In genomic region chr4:152272449-152273049, GRCm38 (mm10) we compare ENCODE assay signal across 9 mouse cellular contexts. TPM values are rescaled to one million over a fixed set of nuclear protein-coding genes. Genes with fewer than 3 reads are reported as not detected.
A peak's percentile ranks its signal among the peaks of the same experiment; 100 is the strongest.
DNase-seq lines count a peak whose midpoint lies in the region; ATAC-seq and TF ChIP-seq lines count a peak whose summit lies in the region.
"Had no signal": no experiment of that assay in that cellular context is flagged by ENCODE, and none has a peak within 500 bp of the region (broad histone marks: within the 10 kb centered on the region; RNA-seq: fewer than 3 reads in every experiment).

No protein-coding gene starts in this region.

- H3K4me1 ChIP-seq in liver, adult 2 months (ENCODE audit: control insufficient read depth, insufficient read depth, low read length), result no peaks in the 10 kb centered on the region
- peaks cover 11% of the 10 kb centered on the region for H3K4me1 ChIP-seq in hindbrain, embryonic 14.5 days (replicated peaks; ENCODE audit: control insufficient read depth, insufficient read depth, low read length)
- no peaks in the 10 kb centered on the region for H3K4me1 ChIP-seq in liver, embryonic 14.5 days (replicated peaks; ENCODE audit: control insufficient read depth in 2 of 2, insufficient read depth in 2 of 2, low read length in 1 of 2)
- peaks cover 57% of the 10 kb centered on the region for H3K4me1 ChIP-seq in neural tube, embryonic 15.5 days

- H3K9ac ChIP-seq in liver, adult 2 months (ENCODE audit: low read depth, low read length), result no peak overlapping the region
- no peak overlapping the region for H3K9ac ChIP-seq in hindbrain, embryonic 14.5 days
- no peak overlapping the region for H3K9ac ChIP-seq in liver, embryonic 14.5 days (replicated peaks)
- H3K9ac ChIP-seq in neural tube, embryonic 15.5 days (replicated peaks), result no peak overlapping the region

- no peaks in the 10 kb centered on the region for H3K36me3 ChIP-seq in liver, adult 2 months (ENCODE audit: control insufficient read depth, insufficient read depth, low read length)
- peaks cover 15% of the 10 kb centered on the region for H3K36me3 ChIP-seq in hindbrain, embryonic 14.5 days (replicated peaks; ENCODE audit: control insufficient read depth, insufficient read depth)
- H3K36me3 ChIP-seq in liver, embryonic 14.5 days (replicated peaks; ENCODE audit: control insufficient read depth, insufficient read depth, low read depth), result no peaks in the 10 kb centered on the region
- H3K36me3 ChIP-seq in neural tube, embryonic 15.5 days, result peaks cover 6% of the 10 kb centered on the region; the same call in 1 of the 2 replicates

- TF ChIP-seq EP300 in liver, embryonic 14.5 days (IDR thresholded peaks at IDR 0.05; ENCODE audit: low read depth), result no peak

- H3K9me3 ChIP-seq in hindbrain, embryonic 14.5 days (ENCODE audit: control insufficient read depth, low read length), result no peaks in the 10 kb centered on the region
- H3K9me3 ChIP-seq in liver, embryonic 14.5 days (ENCODE audit: control insufficient read depth, low read length), result no peaks in the 10 kb centered on the region
- H3K9me3 ChIP-seq in neural tube, embryonic 15.5 days (replicated peaks), result no peaks in the 10 kb centered on the region

- TF ChIP-seq CTCF in liver, adult 2 months (IDR thresholded peaks at IDR 0.05; ENCODE audit: low read depth, low read length), result no peak
- peak; percentile 14; the same call in 1 of the 2 replicates for TF ChIP-seq CTCF in liver, embryonic 14.5 days (IDR thresholded peaks at IDR 0.05; ENCODE audit: low read depth)

- peak; percentile 15 for DNase-seq in liver, adult 2 months (ENCODE audit: extremely low read depth, low read depth, low spot score)
- DNase-seq in liver, result no peak
- peak; percentile 83 for DNase-seq in gastrocnemius, adult 18-20 months (ENCODE audit: low spot score)
- no peak for DNase-seq in hindbrain, embryonic 14.5 days (ENCODE audit: low spot score)
- DNase-seq in liver, embryonic 14.5 days (ENCODE audit: low read depth in 3 of 3, low spot score in 3 of 3), result no peak
- DNase-seq in left cerebral cortex, adult 8-10 months (ENCODE audit: low spot score in 2 of 2), result no peak
- DNase-seq in right cerebral cortex, postnatal 36 days (ENCODE audit: low spot score in 2 of 2), result no peak

- no peak overlapping the region for H3K27ac ChIP-seq in liver, adult 2 months (replicated peaks; ENCODE audit: insufficient read depth, low read depth, low read length)
- H3K27ac ChIP-seq in hindbrain, embryonic 14.5 days, result 0 out of 2 replicates have a peak overlapping the region, but pooled peaks have one; percentile 78
- no peak overlapping the region for H3K27ac ChIP-seq in liver, embryonic 14.5 days
- H3K27ac ChIP-seq in neural tube, embryonic 15.5 days (replicated peaks), result peak overlapping the region; percentile 82
- H3K27ac ChIP-seq: macrophage had no signal

- ATAC-seq in hindbrain, embryonic 14.5 days (ENCODE audit: low FRiP score), result no peak
- no peak for ATAC-seq in liver, embryonic 14.5 days (ENCODE audit: insufficient read depth)
- ATAC-seq in neural tube, embryonic 15.5 days (ENCODE audit: low FRiP score), result no peak

- H3K4me2 ChIP-seq in hindbrain, embryonic 14.5 days (replicated peaks), result no peak overlapping the region
- no peak overlapping the region for H3K4me2 ChIP-seq in liver, embryonic 14.5 days (ENCODE audit: low read depth)
- H3K4me2 ChIP-seq in neural tube, embryonic 15.5 days, result no peak overlapping the region

- no peak for TF ChIP-seq POLR2A in liver, adult 2 months (IDR thresholded peaks at IDR 0.05; ENCODE audit: extremely low read depth, insufficient read depth, low read length)

- no peak overlapping the region for H3K4me3 ChIP-seq in liver, adult 2 months (ENCODE audit: insufficient read depth, low read depth, low read length)
- H3K4me3 ChIP-seq in hindbrain, embryonic 14.5 days (replicated peaks; ENCODE audit: low read length), result no peak overlapping the region
- no peak overlapping the region for H3K4me3 ChIP-seq in liver, embryonic 14.5 days (ENCODE audit: insufficient read depth in 1 of 2, low read depth in 2 of 2, low read length in 2 of 2)
- no peak overlapping the region for H3K4me3 ChIP-seq in neural tube, embryonic 15.5 days (replicated peaks)

- 68% methylated on average over 9 of the region's 9 CpGs for WGBS in liver, adult 2 months
- 40% methylated on average over 9 of the region's 9 CpGs for WGBS in hindbrain, embryonic 14.5 days
- WGBS in liver, embryonic 14.5 days (ENCODE audit: insufficient replicate concordance), result 29% methylated on average over 9 of the region's 9 CpGs
- 38% methylated on average over 9 of the region's 9 CpGs for WGBS in neural tube, embryonic 15.5 days

- H3K27me3 ChIP-seq in liver, adult 2 months (ENCODE audit: control insufficient read depth, insufficient read depth, low read length), result no peaks in the 10 kb centered on the region
- H3K27me3 ChIP-seq in hindbrain, embryonic 14.5 days (ENCODE audit: control insufficient read depth, insufficient read depth, low read length), result peaks cover 39% of the 10 kb centered on the region
- H3K27me3 ChIP-seq in liver, embryonic 14.5 days (ENCODE audit: control insufficient read depth, insufficient read depth, low read length), result peaks cover 33% of the 10 kb centered on the region
- H3K27me3 ChIP-seq in neural tube, embryonic 15.5 days (replicated peaks), result peaks cover 24% of the 10 kb centered on the region

- H3K79me2 ChIP-seq in liver, adult 2 months (ENCODE audit: control insufficient read depth, insufficient read depth, low read length), result no peaks in the 10 kb centered on the region

RNA-seq across cellular contexts. Expression of gene Gpr153, which starts 1.5 kb away (rescaled TPM):
- 0.46 and 0.54 TPM in 2 replicates for total RNA-seq in liver, adult 2 months (2014; rRNA removed)
- polyA plus RNA-seq in liver, adult 2 months (2012; rRNA removed), result 0.98 and 1.1 TPM in 2 replicates
- 1 to 10 TPM; 3.4 to 4.5 TPM for total RNA-seq in gastrocnemius, adult 18-20 months (2021)
- 23.1 and 27.8 TPM in 2 replicates for polyA plus RNA-seq in hindbrain, embryonic 14.5 days (2014; fragmentation: Nextera tagmentation; extraction: Ambion mirVana)
- polyA plus RNA-seq in liver, embryonic 14.5 days (2012; rRNA removed), result 1.1 and 1.2 TPM in 2 replicates
- 0.58 and 0.59 TPM in 2 replicates for polyA plus RNA-seq in liver, embryonic 14.5 days (2014; fragmentation: Nextera tagmentation; extraction: Ambion mirVana)
- polyA plus RNA-seq in neural tube, embryonic 15.5 days (2015; fragmentation: Nextera tagmentation; extraction: Ambion mirVana), result 17.7 and 20.8 TPM in 2 replicates
- total RNA-seq in left cerebral cortex, adult 8-10 months (2022), result 10 to 100 TPM; 27.5 to 40.2 (median 31.6) TPM
- polyA plus RNA-seq: macrophage had no signal

RNA-seq across cellular contexts. Expression of gene Hes3, which starts 18.9 kb away (rescaled TPM):
- total RNA-seq in liver, adult 2 months (2014; rRNA removed), result not detected in 2 replicates
- polyA plus RNA-seq in liver, adult 2 months (2012; rRNA removed), result not detected in 2 replicates
- total RNA-seq in gastrocnemius, adult 18-20 months (2021), result not detected
- 0.24 and 1.2 TPM in 2 replicates for polyA plus RNA-seq in hindbrain, embryonic 14.5 days (2014; fragmentation: Nextera tagmentation; extraction: Ambion mirVana)
- not detected in 2 replicates for polyA plus RNA-seq in liver, embryonic 14.5 days (2012; rRNA removed)
- not detected in 2 replicates for polyA plus RNA-seq in liver, embryonic 14.5 days (2014; fragmentation: Nextera tagmentation; extraction: Ambion mirVana)
- 0.19 and 0.29 TPM in 2 replicates for polyA plus RNA-seq in neural tube, embryonic 15.5 days (2015; fragmentation: Nextera tagmentation; extraction: Ambion mirVana)
- under 1 TPM; 0.21 to 0.44 (median 0.30) TPM for total RNA-seq in left cerebral cortex, adult 8-10 months (2022)
- polyA plus RNA-seq: macrophage had no signal

RNA-seq across cellular contexts. Expression of gene Icmt, which starts 24.5 kb away (rescaled TPM):
- total RNA-seq in liver, adult 2 months (2014; rRNA removed), result 13.2 and 14.9 TPM in 2 replicates
- polyA plus RNA-seq in liver, adult 2 months (2012; rRNA removed), result 16.5 and 17.6 TPM in 2 replicates
- total RNA-seq in gastrocnemius, adult 18-20 months (2021), result 10 to 100 TPM; 19.8 to 19.9 TPM
- polyA plus RNA-seq in hindbrain, embryonic 14.5 days (2014; fragmentation: Nextera tagmentation; extraction: Ambion mirVana), result 20.6 and 22.8 TPM in 2 replicates
- 6.0 and 6.5 TPM in 2 replicates for polyA plus RNA-seq in liver, embryonic 14.5 days (2012; rRNA removed)
- polyA plus RNA-seq in liver, embryonic 14.5 days (2014; fragmentation: Nextera tagmentation; extraction: Ambion mirVana), result 7.0 and 10.1 TPM in 2 replicates
- polyA plus RNA-seq in neural tube, embryonic 15.5 days (2015; fragmentation: Nextera tagmentation; extraction: Ambion mirVana), result 20.0 and 21.1 TPM in 2 replicates
- total RNA-seq in left cerebral cortex, adult 8-10 months (2022), result 10 to 100 TPM; 44.7 to 51.1 (median 47.3) TPM

RNA-seq across cellular contexts. Expression of gene Rnf207, which starts 46.2 kb away (rescaled TPM):
- not detected in 2 replicates for total RNA-seq in liver, adult 2 months (2014; rRNA removed)
- polyA plus RNA-seq in liver, adult 2 months (2012; rRNA removed), result 0.13 TPM in 1 of 2 replicates, not detected in the other
- not detected for total RNA-seq in gastrocnemius, adult 18-20 months (2021)
- 5.6 and 6.9 TPM in 2 replicates for polyA plus RNA-seq in hindbrain, embryonic 14.5 days (2014; fragmentation: Nextera tagmentation; extraction: Ambion mirVana)
- polyA plus RNA-seq in liver, embryonic 14.5 days (2012; rRNA removed), result 0.16 and 0.18 TPM in 2 replicates
- polyA plus RNA-seq in liver, embryonic 14.5 days (2014; fragmentation: Nextera tagmentation; extraction: Ambion mirVana), result 0.04 TPM in 1 of 2 replicates, not detected in the other
- polyA plus RNA-seq in neural tube, embryonic 15.5 days (2015; fragmentation: Nextera tagmentation; extraction: Ambion mirVana), result 7.8 and 12.4 TPM in 2 replicates
- total RNA-seq in left cerebral cortex, adult 8-10 months (2022), result 10 to 100 TPM; 15.5 to 24.1 (median 19.5) TPM
- polyA plus RNA-seq: macrophage had no signal

RNA-seq across cellular contexts. Expression of gene Rpl22, which starts 53.0 kb away (rescaled TPM):
- 170 and 199 TPM in 2 replicates for total RNA-seq in liver, adult 2 months (2014; rRNA removed)
- 22.2 and 22.9 TPM in 2 replicates for polyA plus RNA-seq in liver, adult 2 months (2012; rRNA removed)
- total RNA-seq in gastrocnemius, adult 18-20 months (2021), result 100 to 1,000 TPM; 249 to 251 TPM
- 154 and 178 TPM in 2 replicates for polyA plus RNA-seq in hindbrain, embryonic 14.5 days (2014; fragmentation: Nextera tagmentation; extraction: Ambion mirVana)
- 163 and 443 TPM in 2 replicates for polyA plus RNA-seq in liver, embryonic 14.5 days (2012; rRNA removed)
- polyA plus RNA-seq in liver, embryonic 14.5 days (2014; fragmentation: Nextera tagmentation; extraction: Ambion mirVana), result 298 and 303 TPM in 2 replicates
- 148 and 190 TPM in 2 replicates for polyA plus RNA-seq in neural tube, embryonic 15.5 days (2015; fragmentation: Nextera tagmentation; extraction: Ambion mirVana)
- total RNA-seq in left cerebral cortex, adult 8-10 months (2022), result 100 to 1,000 TPM; 153 to 206 (median 187) TPM

Comparison
In these comparisons a context has a peak if more than half of its experiments do, and no peak if none do; other contexts are left out.
1. DNase-seq: peak in liver, adult 2 months (single experiment) and gastrocnemius, adult 18-20 months (single experiment); none in liver (single experiment), hindbrain, embryonic 14.5 days (single experiment), liver, embryonic 14.5 days (0 of 3), left cerebral cortex, adult 8-10 months (0 of 2) and right cerebral cortex, postnatal 36 days (0 of 2).
2. H3K27ac ChIP-seq: peak in hindbrain, embryonic 14.5 days (single experiment) and neural tube, embryonic 15.5 days (single experiment); none in liver, adult 2 months (single experiment) and liver, embryonic 14.5 days (single experiment).